In the genomic region with DNA sequence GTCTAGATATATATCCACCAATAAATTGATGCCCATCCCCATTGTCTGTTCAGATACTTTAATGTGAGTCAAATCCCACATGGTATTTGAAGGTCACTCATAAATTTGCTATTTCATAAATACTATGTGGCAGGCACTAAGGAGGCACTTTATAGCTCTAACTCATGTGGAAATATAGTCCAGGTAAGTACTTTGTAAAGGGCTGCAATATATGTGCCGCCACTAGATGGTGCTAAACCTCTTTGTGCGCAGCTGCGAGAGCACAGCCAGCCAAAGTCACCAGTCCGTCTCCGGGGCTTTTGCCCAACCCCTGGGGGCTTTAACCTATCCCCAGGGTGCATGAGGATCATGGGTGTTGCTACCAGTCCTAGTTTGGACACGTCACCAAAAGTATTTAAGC, we compare ENCODE assay signal across 7 mouse cellular contexts. TPM values are rescaled to one million over a fixed set of nuclear protein-coding genes. Genes with fewer than 3 reads are reported as not detected.
DNase-seq lines count a peak whose midpoint lies in the region; ATAC-seq lines count a peak whose summit lies in the region.
"Not testable (repeated sequence)": the region's sequence is repeated elsewhere in the genome, so short reads cannot be mapped to it uniquely, and the experiment has no call there.

No protein-coding gene starts in this region.

- peak; percentile 42 for DNase-seq in adrenal gland, adult 2 months
- DNase-seq in fibroblast of lung, adult 2 months (ENCODE audit: low read depth): peak; percentile 2
- peak; percentile 65 for DNase-seq in kidney, adult 18-20 months
- DNase-seq in left cerebral cortex, adult 11 months (ENCODE audit: low spot score): peak; percentile 39
- DNase-seq in lung, postnatal 36 days: peak; percentile 76
- peak; percentile 75 to 76 for DNase-seq in right cerebral cortex, adult 2 months (ENCODE audit: low spot score in 2 of 2)

- WGBS in heart, embryonic 14.5 days: 1% methylated on average over 3 of the region's 6 CpGs

- ATAC-seq in heart, embryonic 14.5 days (ENCODE audit: insufficient number of reproducible peaks, insufficient read depth, low FRiP score, low read depth): not testable (repeated sequence)

- not testable (repeated sequence) for H3K9ac ChIP-seq in heart, embryonic 14.5 days (ENCODE audit: low read length)

- H3K4me1 ChIP-seq in heart, embryonic 14.5 days (ENCODE audit: control insufficient read depth in 2 of 2, insufficient read depth in 2 of 2, low read length in 2 of 2): not testable (repeated sequence)

- not testable (repeated sequence) for H3K4me3 ChIP-seq in heart, embryonic 14.5 days (ENCODE audit: control insufficient read depth in 1 of 2, insufficient read depth in 1 of 2, low read depth in 1 of 2, low read length in 2 of 2)

- H3K36me3 ChIP-seq in heart, embryonic 14.5 days (ENCODE audit: control insufficient read depth, insufficient read depth, low read length): not testable (repeated sequence)

- H3K9me3 ChIP-seq in heart, embryonic 14.5 days (ENCODE audit: control insufficient read depth, low read length): not testable (repeated sequence)

- not testable (repeated sequence) for H3K27me3 ChIP-seq in heart, embryonic 14.5 days (ENCODE audit: control insufficient read depth, insufficient read depth, low read length)

- H3K4me2 ChIP-seq in heart, embryonic 14.5 days (ENCODE audit: low read length): peak overlapping the region; percentile 48

- H3K27ac ChIP-seq in heart, embryonic 14.5 days (replicated peaks in 1 of 2; ENCODE audit: control insufficient read depth in 1 of 2, insufficient read depth in 1 of 2, low read depth in 2 of 2, low read length in 2 of 2): not testable (repeated sequence)

RNA-seq across cellular contexts. Expression of a gene that starts 18.8 kb away (rescaled TPM):
- under 1 TPM; 0.31 to 0.63 TPM for total RNA-seq in adrenal gland, adult 2 months (2021)
- not detected in 2 replicates for polyA plus RNA-seq in adrenal gland, adult 2 months (2012; rRNA removed)
- polyA plus RNA-seq in heart, embryonic 14.5 days (2014; fragmentation: Nextera tagmentation; extraction: Ambion mirVana): not detected in 2 replicates

Comparison
In these comparisons a context has a peak if more than half of its experiments do, and no peak if none do; other contexts are left out.
1. DNase-seq: peak in every context shown above with its lines; median percentile 76 in lung, postnatal 36 days; 76 in right cerebral cortex, adult 2 months; 65 in kidney, adult 18-20 months; 42 in adrenal gland, adult 2 months; 39 in left cerebral cortex, adult 11 months; 2 in fibroblast of lung, adult 2 months.